Mouse (Mus musculus) gastrocnemius, adult 8-10 months (tissue): ENCODE data around the gene Col8a1. TPM values are rescaled to one million over a fixed set of nuclear protein-coding genes. Genes with fewer than 3 reads are reported as not detected.

Experiments
- DNase-seq, 2 experiments: peaks; one replicate each; pipeline ENCODE4 v3.0.0; 2022; ENCODE audit warnings: low spot score in 2 of 2
- total RNA-seq, 4 experiments: library from RNA; stranded (reverse); gene quantifications; 2 replicates each; pipeline ENCODE4 v1.2.4; 2022

The Col8a1 gene
- total RNA-seq, 4 experiments from 2014 or later: 1.1 to 2.5 (median 1.8) TPM

GRCm38 (mm10) chr16:57672251-57672650 is 82.3 kb downstream of the Col8a1 start:
- DNase-seq: no peak

GRCm38 (mm10) chr16:57671637-57672036 is 82.9 kb downstream of the Col8a1 start:
- DNase-seq: no peak

GRCm38 (mm10) chr16:57669348-57669747 is 85.2 kb downstream of the Col8a1 start:
- no peak for DNase-seq

- no peak for DNase-seq
These were observed 91.9 kb downstream of the Col8a1 start for GRCm38 (mm10) chr16:57662661-57663060.

- no peak for DNase-seq
These were observed 104.6 kb downstream of the Col8a1 start for GRCm38 (mm10) chr16:57649888-57650287.

GRCm38 (mm10) chr16:57641346-57641885 is 113.1 kb downstream of the Col8a1 start:
- no peak for DNase-seq

- no peak for DNase-seq
These were observed 119.8 kb downstream of the Col8a1 start for GRCm38 (mm10) chr16:57634766-57635165.

- DNase-seq: peak; percentile 22 to 37
These were observed 120.3 kb downstream of the Col8a1 start for GRCm38 (mm10) chr16:57634191-57634590.

- DNase-seq: no peak
These were observed 142.8 kb downstream of the Col8a1 start for GRCm38 (mm10) chr16:57611768-57612167.

- DNase-seq: peak; percentile 53 to 63
These were observed 147.9 kb downstream of the Col8a1 start, which contains the start of gene Cmss1 for GRCm38 (mm10) chr16:57606444-57607227. TSS of gene Cmss1 (minus strand) at chr16:57606864.

- DNase-seq: no peak
These were observed 153.5 kb downstream of the Col8a1 start for GRCm38 (mm10) chr16:57601031-57601430.

GRCm38 (mm10) chr16:57597295-57597957 is 157.1 kb downstream of the Col8a1 start:
- no peak for DNase-seq

GRCm38 (mm10) chr16:57593422-57594157 is 160.9 kb downstream of the Col8a1 start:
- peak in 1 of 2 experiments; percentile 7 for DNase-seq

GRCm38 (mm10) chr16:57585201-57585600 is 169.3 kb downstream of the Col8a1 start:
- no peak for DNase-seq

- DNase-seq: no peak
These were observed 172.5 kb downstream of the Col8a1 start for GRCm38 (mm10) chr16:57582008-57582407.

- DNase-seq: no peak
These were observed 174.5 kb downstream of the Col8a1 start for GRCm38 (mm10) chr16:57580041-57580440.

- DNase-seq: no peak
These were observed 177.0 kb downstream of the Col8a1 start for GRCm38 (mm10) chr16:57577519-57577918.

- DNase-seq: no peak
These were observed 178.7 kb downstream of the Col8a1 start for GRCm38 (mm10) chr16:57575764-57576388.
